Mouse (Mus musculus) testis, adult 2 months (tissue): ENCODE results near the gene Impdh1.

ENCODE experiments used
- CTCF ChIP-seq: fragments of 200-500 bp; IDR thresholded peaks from 2 replicates; pipeline ENCODE4 v1.5.1; 2012; ENCODE audit warnings: low read depth, mild to moderate bottlenecking, inconsistent platforms, low read length, moderate library complexity; ENCODE audit not compliant: control insufficient read depth, insufficient read depth, insufficient replicate concordance
- POLR2A ChIP-seq: fragments of 200-500 bp; IDR thresholded peaks from 2 replicates; pipeline ENCODE4 v1.6.1; 2012; ENCODE audit warnings: low read depth, mild to moderate bottlenecking, inconsistent platforms, low read length, moderate library complexity; ENCODE audit not compliant: control insufficient read depth

DNA sequence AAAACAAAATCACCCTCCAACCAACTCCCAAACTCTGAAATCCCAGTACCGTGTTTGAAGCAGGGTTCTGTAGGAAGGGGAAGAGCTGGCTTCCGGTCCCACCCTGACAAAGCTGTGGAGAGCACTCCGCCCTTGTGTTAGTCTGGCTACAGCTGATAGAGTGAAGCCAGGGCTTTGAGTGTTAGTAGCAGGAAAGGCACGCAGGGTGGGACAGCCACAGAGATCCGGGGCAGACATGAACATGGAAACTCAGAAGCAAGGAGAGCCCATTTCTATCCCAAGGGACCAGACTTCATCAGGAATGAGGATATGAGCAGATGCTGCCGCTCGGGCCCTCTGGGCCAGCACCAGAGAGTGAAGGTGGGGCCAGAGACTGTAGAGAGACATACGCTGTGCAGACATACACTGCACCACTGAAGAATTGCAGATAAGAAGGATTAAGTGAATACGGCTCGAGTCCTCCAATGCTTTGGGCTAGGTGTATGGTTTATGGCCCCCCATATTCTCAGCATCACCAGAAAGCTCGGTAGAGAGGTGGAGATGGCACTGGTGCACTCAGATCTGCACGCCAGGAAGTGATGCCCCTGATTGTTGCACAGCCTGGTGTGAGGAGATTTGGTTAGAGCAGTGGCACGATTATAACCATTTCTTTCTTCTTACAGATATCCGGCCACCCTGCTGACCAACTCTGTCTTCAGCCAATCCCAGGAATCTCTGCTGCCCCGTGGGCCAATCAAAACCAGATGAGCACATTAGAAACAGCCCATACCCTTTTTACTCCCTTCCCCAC, 22.0 kb downstream of the Impdh1 start:
- TF ChIP-seq CTCF (no peak), POLR2A (no peak)
